Mouse (Mus musculus): ENCODE results near the gene Rpl24. TPM values are rescaled to one million over a fixed set of nuclear protein-coding genes. Genes with fewer than 3 reads are reported as not detected.
"Not testable (repeated sequence)": the region's sequence is repeated elsewhere in the genome, so short reads cannot be mapped to it uniquely, and the experiment has no call there.

Rpl24 gene
- total RNA-seq (2021): 100 to 1,000 TPM; 384 to 396 TPM

DNA sequence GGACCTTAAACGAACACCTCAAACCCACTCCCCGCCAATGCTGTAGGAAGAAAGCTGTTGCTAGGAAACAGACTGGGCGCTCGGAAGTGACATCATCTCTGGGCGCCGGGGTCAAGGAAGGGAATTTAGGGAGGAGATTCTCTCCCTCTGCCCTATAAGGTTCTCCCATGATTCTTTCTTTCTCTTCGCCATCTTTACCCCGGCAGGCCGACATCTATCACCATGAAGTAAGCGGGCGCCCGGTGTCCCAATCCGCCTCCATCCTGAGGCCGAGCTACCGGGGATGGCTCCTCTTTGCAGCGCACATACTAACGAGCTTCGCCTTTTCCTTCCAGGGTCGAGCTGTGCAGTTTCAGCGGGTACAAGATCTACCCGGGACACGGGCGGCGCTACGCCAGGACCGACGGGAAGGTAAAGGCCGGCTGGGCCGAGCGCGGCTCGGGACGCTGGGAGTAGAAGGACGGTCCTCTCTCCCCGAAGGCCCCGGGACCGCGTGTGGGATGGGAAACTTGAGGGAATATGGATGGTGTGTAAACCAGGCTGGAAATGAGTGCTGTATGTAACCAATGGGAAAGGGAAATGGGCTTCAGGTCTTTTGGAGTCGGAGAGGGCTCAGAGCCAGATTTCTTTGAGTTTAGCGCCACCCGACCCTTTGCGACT is at the start of gene Rpl24:
Rpl24 (plus strand) TSS at position 64 of the 660 bp plus-strand sequence.
- peak; percentile 96 to 98 for DNase-seq (ENCODE audit: low spot score in 2 of 2)
- intact Hi-C loops (cut with DNase I): loop anchor here (2.0 to 5.0 kb wide), 2 partner anchors 14 to 34 kb away; partner anchors contain the start of gene Cep97

DNA sequence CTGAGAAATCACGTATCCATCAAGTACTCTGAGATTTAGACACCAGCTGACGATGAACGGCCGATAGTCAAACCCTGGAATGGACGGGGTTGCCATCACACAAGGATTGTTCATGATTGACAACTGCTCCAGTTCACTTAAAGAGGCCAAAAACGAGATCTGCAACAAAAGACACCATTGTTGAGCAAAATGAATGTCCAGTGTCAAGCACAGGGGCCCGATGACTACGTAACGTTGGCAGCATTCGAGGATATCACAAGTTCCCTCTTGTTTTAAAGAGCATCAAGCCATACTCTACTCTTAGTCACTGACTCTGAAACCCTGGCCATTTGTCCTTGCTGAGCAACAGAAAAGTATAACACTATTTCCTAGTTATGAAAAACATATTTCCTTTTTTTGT is 44.0 kb upstream of the Rpl24 start:
- intact Hi-C loops (cut with DNase I): no loop called here

DNA sequence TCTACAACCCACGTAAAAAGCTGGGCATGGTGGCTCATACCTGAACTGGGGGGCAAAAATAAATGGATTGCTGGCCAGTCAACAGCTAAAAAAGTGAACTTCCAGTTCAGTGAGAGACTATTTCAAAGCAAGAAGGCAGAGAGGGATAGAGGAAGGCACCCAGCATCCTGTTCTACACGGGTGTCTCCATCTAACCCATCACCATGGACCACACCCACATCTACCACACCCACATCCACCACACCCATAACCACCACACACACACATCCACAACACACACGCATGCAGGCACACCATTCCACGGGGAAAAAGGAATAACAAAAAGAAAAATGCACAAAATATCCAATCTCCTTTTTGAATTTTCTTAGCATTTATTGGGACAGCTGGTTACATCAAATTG is 42.1 kb upstream of the Rpl24 start:
- DNase-seq (ENCODE audit: low spot score in 2 of 2): no peak
- intact Hi-C loops (cut with DNase I): no loop called here

More for the DNA sequence above, 44.0 kb upstream of the Rpl24 start:
- DNase-seq (ENCODE audit: low spot score in 2 of 2): no peak

DNA sequence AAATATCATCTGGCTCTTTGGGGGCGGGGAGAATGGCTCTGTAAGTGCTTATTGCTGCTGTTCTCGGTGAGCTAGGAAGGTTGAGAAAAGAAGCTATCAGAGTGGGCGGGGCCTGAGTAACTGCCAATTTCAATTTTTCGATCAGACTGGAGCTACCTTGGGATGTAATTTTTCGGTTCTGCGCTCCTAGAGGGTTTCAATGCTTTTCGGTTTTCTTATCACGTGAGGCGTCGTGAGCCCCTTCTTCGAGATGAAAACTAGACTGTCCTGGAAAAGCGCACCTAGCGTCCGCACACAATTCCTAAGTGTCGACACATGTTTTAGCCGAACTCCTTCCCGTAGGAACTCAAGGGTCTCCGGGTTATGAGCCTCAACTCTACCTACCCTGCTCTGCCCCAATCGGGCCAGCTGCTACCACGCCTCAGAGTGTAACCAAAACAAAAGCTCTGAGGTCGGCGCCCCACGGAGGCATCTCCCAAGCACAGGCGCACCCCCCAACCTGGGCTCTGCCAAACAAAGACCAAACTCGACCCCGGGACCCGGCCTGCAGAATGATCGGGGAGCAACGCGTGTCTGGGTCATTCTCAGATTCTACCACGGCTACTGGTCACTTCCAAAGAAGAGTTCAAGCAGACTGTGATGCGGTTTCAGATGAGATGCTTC is 32.3 kb upstream of the Rpl24 start:
- intact Hi-C loops (cut with DNase I): loop anchor here (5.0 kb wide), 1 partner anchor 33 kb away; the partner anchor contains the start of gene Rpl24
- peak in 1 of 2 experiments; percentile 24 for DNase-seq (ENCODE audit: low spot score in 2 of 2)

DNA sequence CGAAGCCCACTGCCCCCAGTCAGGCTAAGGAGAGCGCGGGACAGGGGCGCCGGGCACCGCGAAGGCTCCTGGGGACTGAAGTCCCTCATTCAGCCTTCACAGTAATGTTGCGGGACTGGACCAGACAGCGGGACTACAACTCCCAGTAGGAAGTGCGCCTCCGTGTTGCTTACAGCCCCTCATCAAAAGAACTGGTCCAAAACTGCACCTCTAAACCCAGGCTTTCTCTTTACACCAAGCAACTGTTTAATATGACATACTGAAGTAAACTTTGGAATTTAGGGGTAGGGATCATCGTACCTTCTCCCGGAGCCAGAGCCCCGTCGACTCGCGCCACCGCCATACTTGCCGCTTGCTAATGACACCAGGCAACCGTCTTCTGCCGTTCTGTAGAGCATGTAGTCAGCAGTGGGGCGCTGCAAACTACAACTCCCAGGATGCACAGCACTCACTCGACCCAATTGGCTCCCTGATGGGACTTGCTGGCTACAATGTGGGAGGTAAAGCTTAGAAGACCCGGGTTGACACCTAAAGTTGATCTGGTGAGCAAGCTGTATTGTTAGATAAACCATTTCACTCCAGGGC is 31.5 kb upstream of the Rpl24 start, which contains the start of gene Cep97:
Cep97 (minus strand) TSS at position 403 of the 585 bp plus-strand sequence.
- intact Hi-C loops (cut with DNase I): loop anchor here (5.0 kb wide), 1 partner anchor 33 kb away; the partner anchor contains the start of gene Rpl24
- peak; percentile 92 to 94 for DNase-seq (ENCODE audit: low spot score in 2 of 2)

DNA sequence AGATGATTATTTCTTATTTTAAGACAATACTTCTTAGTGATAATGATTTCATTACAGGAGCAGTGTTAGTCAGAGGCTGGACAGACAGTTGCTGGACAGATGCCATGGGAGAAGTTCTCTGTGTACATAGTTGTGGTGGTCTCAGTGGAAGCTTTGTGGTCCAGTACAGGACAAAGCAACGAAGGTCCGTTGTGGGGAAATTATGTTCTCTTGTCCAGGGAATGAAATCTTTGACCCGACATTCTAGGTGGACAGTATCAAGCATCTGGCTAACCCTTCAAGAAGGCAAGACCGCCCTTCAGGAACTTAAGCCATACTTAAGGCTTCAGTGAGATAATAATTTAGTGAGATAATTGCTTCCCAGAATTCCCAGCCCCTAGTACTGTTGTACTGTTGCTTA is 27.3 kb upstream of the Rpl24 start:
- intact Hi-C loops (cut with DNase I): no loop called here
- DNase-seq (ENCODE audit: low spot score in 2 of 2): no peak

DNA sequence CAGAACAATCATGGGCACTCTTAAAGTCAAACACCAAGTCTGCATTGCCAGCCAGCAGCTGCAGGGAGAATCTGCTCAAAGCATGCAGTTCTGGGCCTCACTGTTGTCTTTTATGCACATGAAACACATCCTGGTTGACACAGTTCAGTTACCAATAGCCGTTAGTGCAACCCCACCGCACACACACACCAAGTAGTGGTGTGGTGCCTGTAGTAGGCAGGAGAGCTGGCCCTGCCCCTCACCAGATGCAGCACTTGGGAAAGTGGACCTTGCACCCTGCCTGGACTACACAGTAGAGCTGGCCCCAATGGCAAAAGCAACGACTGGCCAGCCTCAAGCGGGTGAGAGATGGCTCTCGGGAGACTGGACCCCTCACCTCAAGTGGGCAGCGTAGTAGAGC is 26.4 kb upstream of the Rpl24 start:
- no peak for DNase-seq (ENCODE audit: low spot score in 2 of 2)
- intact Hi-C loops (cut with DNase I): no loop called here

DNA sequence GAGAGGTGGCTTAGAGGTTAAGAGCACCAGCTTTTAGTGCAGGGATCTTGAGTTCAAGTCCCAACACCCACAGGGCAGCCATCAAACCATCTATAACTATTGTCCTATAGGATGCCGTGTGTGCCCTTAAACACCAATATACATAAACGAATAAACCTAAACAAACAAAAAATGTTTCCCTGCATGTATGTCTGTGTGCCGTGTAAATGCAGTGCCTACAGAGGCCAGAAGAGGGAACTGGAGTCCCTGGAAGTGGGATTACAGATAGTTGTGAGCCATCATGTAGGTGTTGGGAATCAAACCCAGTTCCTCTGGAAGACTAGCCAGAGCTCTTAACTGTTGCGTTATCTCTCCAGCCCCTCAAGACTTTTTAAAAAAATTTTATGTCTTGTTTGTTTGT is 25.3 kb upstream of the Rpl24 start:
- no peak for DNase-seq (ENCODE audit: low spot score in 2 of 2)

DNA sequence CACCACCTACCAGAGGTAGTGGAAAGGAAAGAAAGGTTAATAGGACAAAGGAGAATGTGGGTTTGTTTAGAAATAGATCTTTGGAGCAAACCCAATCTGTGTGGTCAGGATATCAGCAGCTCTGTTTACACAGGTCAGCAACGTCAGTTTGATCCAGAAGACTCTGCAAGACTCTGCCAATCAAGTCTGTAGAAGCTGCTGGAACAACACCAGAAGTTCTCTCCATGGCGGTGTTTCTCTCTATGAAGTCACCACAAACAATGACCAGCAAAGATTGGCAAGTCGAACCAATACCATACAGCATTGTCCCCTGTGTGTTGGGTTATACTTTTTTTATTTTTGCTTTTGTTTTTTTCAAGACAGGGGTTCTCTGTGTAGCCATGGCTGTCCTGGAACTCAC is 18.8 kb upstream of the Rpl24 start:
- intact Hi-C loops (cut with DNase I): no loop called here
- DNase-seq (ENCODE audit: low spot score in 2 of 2): no peak

More for the DNA sequence above, 25.3 kb upstream of the Rpl24 start:
- intact Hi-C loops (cut with DNase I): no loop called here

DNA sequence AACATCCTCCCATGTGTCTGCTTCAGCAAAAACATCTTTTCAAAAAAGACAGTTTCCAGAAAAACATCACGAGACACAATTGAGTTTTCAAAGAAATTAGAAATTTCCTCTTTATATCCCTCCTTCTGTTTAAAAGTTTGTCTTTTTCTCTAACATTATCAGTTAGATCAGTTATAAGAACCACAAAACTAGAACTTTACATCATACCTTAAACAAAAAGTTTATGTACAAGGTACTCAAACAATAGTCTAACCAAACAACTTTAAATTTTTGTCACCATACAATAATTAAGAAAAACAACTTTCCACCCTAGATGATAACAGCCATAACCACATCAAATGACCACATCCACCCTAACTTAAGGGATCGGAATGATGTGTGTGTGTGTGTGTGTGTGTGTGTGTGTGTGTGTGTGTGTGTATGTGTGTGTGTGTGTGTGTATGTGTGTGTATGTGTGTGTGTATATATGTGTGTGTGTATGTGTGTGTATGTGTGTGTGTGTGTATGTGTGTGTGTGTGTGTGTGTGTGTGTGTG is 18.1 kb upstream of the Rpl24 start:
- intact Hi-C loops (cut with DNase I); DNase-seq (ENCODE audit: low spot score in 2 of 2): not testable (repeated sequence)

DNA sequence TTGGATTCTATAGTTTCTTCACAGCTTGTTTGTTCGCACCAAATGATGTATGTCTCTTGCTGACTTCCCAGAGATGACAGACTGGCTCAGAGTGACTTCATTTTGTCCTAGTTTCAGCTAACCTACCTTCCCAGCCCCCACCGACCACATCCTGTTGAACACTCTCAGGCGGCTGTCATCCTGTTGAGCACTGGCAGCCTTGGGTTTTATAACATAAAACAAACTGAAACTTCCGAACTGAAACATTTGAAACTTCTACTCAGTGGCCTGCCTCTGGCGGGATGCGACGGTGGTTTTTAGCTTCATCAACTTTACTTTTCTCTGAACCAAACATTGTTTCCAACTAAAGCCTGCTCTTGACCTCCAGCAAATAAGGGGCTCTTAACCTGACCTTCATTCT is 17.1 kb upstream of the Rpl24 start:
- no peak for DNase-seq (ENCODE audit: low spot score in 2 of 2)
- intact Hi-C loops (cut with DNase I): no loop called here

DNA sequence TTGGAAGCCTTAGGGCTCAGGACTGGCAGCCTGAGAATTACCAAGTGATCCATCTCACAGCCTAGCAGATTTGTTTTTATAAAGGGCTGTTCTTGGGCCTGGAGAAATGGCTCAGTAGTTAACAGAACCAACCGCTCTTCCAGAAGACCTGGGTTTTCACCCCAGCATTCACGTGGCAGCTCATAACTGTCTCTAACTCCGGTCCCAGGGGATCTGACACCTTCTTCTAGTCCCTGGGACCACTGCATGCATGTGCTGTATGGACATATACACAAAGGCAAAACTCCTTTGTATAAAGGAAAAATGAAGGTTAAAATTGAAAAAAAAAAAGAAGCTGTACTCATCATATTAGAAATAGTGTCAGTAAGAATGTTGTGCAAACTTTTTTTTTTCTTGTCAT is 15.6 kb upstream of the Rpl24 start:
- intact Hi-C loops (cut with DNase I): loop anchor here (5.0 kb wide), 1 partner anchor 112 kb away; no protein-coding TSS in a partner anchor
- DNase-seq (ENCODE audit: low spot score in 2 of 2): no peak

DNA sequence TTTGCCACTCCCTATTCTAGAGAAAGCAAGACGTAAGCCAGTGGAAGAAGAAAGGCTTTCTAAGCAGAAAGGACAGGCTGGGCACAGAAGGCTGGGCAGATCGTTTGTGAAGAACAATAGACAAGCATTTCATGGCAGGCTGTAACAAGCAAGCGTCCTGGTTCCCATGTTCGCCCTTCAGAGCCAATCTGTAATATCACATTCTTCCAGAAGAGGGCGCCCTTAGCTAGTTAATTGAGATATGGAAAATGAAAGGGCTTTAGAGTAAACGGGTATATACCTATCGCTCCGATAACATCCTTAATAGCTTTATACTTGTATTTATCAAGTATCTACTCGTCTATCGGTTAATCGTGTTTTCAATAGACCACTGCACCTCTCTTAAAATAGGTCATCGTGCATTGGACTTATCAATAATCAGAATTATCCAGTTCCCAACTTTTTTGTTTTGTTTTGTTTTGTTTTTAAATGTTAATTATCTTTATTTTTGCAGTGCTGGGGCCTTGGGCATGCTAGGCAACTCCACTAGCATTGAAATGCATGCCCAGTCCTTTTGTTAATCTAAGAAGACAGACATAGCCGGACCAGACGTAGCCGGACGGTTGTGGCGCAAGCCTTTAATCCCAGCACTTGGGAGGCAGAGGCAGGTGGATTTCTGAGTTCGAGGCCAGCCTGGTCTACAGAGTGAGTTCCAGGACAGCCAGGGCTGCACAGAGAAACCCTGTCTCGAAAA is 15.0 kb upstream of the Rpl24 start:
- intact Hi-C loops (cut with DNase I): loop anchor here (5.0 kb wide), 1 partner anchor 111 kb away; no protein-coding TSS in a partner anchor

DNA sequence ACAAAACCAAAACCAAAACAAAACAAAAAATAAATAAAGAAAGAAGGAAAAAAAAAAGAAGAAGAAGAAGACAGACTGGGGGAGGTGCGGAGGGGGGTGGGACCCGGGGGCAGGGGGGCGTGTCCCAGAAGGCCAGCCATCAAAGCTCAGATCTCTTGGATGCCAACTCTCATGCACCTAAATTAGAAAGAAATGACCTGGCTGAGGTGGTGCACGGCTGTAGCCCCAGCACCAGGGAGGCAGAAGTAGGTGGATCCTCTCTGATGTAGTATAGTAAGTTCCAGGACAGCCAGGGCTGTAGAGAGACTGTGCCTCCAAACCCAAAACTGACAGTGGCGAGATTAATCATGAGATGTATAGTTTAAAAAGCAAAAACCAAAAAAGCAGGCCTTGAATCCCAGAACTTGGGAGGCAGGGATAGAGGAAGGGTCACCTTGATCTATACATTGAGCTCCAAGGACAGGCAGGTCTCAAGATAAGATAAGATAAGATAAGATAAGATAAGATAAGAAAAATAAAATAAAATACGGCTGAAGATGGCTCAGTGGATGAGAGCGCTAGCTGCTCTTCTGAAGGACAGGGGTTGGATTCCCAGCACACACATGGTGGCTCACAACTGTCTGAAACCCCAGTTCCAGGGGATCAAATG is 14.3 kb upstream of the Rpl24 start:
- intact Hi-C loops (cut with DNase I): loop anchor here (2.0 to 5.0 kb wide), 2 partner anchors 15 to 110 kb away; partner anchors contain the start of gene Rpl24
- no peak for DNase-seq (ENCODE audit: low spot score in 2 of 2)

More for the DNA sequence above, 15.0 kb upstream of the Rpl24 start:
- peak; percentile 25 to 61 for DNase-seq (ENCODE audit: low spot score in 2 of 2)

DNA sequence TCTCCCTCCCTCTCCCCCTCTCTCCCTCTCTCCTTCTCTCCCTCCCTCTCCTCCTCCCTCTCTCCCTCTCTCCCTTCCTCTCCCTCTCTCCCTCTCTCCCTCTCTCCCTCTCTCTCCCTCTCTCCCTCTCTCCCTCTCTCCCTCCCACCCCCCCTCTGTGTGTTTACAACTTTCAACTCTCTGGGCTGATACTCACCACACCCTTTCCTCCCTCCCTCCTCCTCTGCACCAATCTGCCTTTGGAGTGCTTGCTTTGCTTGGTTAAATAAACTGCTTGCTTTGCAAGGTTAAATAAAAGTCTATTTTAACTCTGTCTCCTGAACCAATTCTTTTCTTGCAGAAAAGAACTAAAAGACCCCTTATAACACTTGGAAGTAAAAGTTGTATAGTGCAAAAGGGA is 13.3 kb upstream of the Rpl24 start:
- intact Hi-C loops (cut with DNase I): loop anchor here (2.0 to 5.0 kb wide), 2 partner anchors 14 to 110 kb away; partner anchors contain the start of gene Rpl24
- DNase-seq (ENCODE audit: low spot score in 2 of 2): no peak

DNA sequence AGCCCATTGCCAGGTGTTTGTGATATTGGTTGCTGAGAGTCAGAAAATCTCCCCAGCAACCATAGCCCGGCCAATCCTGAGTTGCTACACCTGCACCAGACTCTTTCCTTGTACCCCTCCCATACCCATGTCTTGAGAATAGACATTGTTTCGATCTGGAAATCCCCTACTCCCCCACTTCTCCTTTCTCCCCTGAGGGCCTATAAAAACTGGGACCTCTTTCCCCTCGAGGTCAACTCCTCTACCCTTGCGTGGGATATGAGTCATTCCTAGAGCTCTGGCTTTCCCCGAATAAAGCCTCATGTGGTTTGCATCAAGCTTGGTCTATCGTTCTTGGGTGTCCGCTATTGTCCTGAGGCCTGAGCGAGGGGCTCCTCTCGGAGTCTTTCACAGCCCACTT is 11.9 kb upstream of the Rpl24 start:
- DNase-seq (ENCODE audit: low spot score in 2 of 2): not testable (repeated sequence)
- intact Hi-C loops (cut with DNase I): loop anchor here (5.0 kb wide), 1 partner anchor 108 kb away; no protein-coding TSS in a partner anchor

DNA sequence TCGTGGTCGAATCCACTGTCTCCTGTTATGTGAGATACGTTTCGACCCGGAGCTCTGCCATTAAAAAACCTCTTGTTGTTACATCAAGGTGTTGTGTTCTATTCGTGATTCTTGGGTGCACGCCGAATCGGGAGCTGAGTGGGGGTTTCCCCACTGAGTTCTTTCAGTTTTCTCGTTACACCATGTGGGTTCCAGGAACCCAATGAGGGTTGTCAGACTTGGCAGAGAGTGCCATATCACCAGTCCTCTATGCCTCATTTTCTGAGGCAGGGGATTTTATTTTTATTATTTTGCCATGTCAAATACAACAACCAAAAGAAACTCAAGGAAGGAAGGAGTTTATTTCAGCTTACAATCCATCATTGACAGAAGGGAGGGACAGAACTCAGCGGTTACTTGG is 3.0 kb upstream of the Rpl24 start:
- intact Hi-C loops (cut with DNase I); DNase-seq (ENCODE audit: low spot score in 2 of 2): not testable (repeated sequence)

DNA sequence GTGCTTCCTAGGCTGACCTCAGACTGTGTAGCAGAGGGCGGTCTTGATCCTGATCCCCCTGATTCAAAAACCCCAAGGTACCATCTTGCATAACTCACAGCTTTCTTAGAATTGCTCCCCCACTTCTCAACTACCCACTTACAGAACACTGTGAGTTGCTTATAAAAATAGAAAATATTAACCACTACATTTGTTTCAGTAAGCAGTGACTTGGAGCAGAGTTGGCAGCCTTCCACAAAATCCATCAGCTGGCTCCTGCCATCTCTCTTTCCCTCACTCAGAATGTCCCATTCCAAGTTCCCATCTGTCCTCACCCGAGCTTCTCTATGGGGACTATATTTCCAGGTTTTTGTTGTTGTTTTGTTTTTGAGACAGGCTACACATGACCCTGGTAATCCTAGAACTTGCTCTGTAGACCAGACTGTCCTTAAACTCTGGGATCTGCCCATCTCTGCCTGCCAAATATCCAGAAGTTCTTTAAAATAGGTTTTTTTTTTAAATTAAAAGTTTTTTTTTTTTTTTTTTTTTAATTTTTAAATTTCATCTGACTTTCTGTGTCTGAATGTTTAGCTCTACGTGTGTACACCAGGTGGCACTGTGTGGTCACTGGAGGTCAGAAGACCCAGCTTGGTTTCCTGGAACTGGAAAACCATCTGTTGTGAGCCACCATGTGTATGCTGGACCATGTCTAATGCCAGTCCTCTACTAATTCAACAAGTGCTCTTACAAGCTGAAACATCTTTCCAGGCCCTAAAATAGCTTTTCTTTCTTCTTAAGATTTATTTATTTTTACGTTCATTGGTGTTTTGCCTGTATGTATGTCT is 1.7 kb upstream of the Rpl24 start:
- peak in 1 of 2 experiments; percentile 27 for DNase-seq (ENCODE audit: low spot score in 2 of 2)
- intact Hi-C loops (cut with DNase I): no loop called here

Data from left cerebral cortex, postnatal 36 days (tissue).